Mouse (Mus musculus) heart, embryonic 13.5 days (tissue): Measurements from ENCODE around the gene Ptms. TPM values are rescaled to one million over a fixed set of nuclear protein-coding genes. Genes with fewer than 3 reads are reported as not detected.

Experiments
- ATAC-seq: fragments of 200-750 bp; cut with Nextera tagmentation; 2 replicates; pipeline ENCODE4 v1.8.0; 2017; ENCODE audit warnings: moderate TSS enrichment; ENCODE audit not compliant: insufficient number of reproducible peaks, low FRiP score, low TSS enrichment; ENCODE audit errors: extremely low read depth
- H3K27ac ChIP-seq: fragments of 300-500 bp; sonication (generic); replicated peaks from 2 replicates; pipeline ENCODE4 v1.5.1; 2015; ENCODE audit warnings: moderate library complexity, mild to moderate bottlenecking, inconsistent platforms
- H3K27me3 ChIP-seq: fragments of 300-500 bp; sonication (generic); replicated peaks from 2 replicates; pipeline ENCODE4 v1.6.1; 2015; ENCODE audit warnings: mild to moderate bottlenecking, inconsistent platforms
- H3K36me3 ChIP-seq: fragments of 300-500 bp; sonication (generic); 2 replicates; pipeline ENCODE4 v1.6.1; 2015; ENCODE audit warnings: mild to moderate bottlenecking, inconsistent platforms
- H3K4me1 ChIP-seq: fragments of 300-500 bp; sonication (generic); 2 replicates; pipeline ENCODE4 v1.6.1; 2015; ENCODE audit warnings: inconsistent platforms
- H3K4me2 ChIP-seq: fragments of 300-500 bp; sonication (generic); 2 replicates; pipeline ENCODE4 v1.6.1; 2015; ENCODE audit warnings: inconsistent platforms, mild to moderate bottlenecking, moderate library complexity
- H3K4me3 ChIP-seq: fragments of 300-500 bp; sonication (generic); 2 replicates; pipeline ENCODE4 v1.5.1; 2015; ENCODE audit warnings: moderate library complexity, mild to moderate bottlenecking, inconsistent platforms
- H3K9ac ChIP-seq: fragments of 300-500 bp; sonication (generic); 2 replicates; pipeline ENCODE4 v1.6.1; 2015; ENCODE audit warnings: inconsistent platforms, mild to moderate bottlenecking, moderate library complexity
- H3K9me3 ChIP-seq: fragments of 300-500 bp; sonication (generic); 2 replicates; pipeline ENCODE4 v1.6.1; 2016; ENCODE audit warnings: inconsistent platforms
- WGBS: fragments of 180-500 bp; shearing (Covaris S2); methylation state at CpG from one replicate; pipeline ENCODE4 v1.1.7; 2015; ENCODE audit warnings: mixed read lengths; 5-methylcytosine and 5-hydroxymethylcytosine counted together
- polyA plus RNA-seq: library from polyadenylated mRNA; unstranded; fragments of >200 nt; fragmentation: Nextera tagmentation; extraction: Ambion mirVana; gene quantifications from 2 replicates; pipeline ENCODE4 v1.2.1, GENCODE M21; 2015

Ptms gene
- polyA plus RNA-seq: 231 and 233 TPM in 2 replicates

DNA sequence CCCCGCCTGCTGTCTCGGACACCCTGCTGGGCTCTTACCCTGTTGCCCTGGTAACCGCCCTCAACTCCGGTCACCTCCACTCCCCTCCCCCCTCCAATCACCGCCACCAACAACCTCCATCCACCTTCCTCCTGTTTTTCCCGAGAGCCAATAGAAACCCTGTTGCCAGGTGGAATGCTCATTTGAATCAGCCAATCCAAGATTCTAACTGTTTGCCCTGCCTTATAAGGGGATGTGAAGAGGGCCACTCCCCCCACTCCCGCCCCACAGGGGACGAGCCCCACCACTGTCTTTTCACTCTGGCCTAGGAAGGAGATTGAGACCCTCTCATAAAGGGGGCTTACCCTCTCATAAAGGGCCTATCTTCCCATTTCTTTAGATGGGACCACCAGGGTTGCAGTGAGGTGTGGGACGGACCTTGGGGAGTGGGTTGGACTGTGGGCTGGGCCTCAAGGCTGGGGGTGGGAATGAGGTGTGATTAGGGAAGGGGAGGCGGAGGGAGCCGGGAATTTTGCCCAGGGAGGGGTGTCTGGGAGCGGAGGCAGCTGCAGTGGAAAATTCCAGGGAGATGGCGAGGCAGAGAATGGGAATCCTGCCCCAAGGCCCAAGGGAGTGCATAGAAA is at the start of gene Ptms:
Gene Ptms (minus strand): TSS at position 409 of the 623 bp plus-strand sequence.
- WGBS: 2% methylated on average over 13 of the region's 13 CpGs
- Histone ChIP-seq H3K36me3 (peaks cover 3% of the 10 kb centered on the region), H3K9me3 (no peaks in the 10 kb centered on the region), H3K4me2 (peak within 1 kb of the TSS; percentile 100), H3K9ac (peak within 1 kb of the TSS; percentile 100), H3K4me1 (peaks cover 52% of the 10 kb centered on the region), H3K27ac (peak within 1 kb of the TSS; percentile 100), H3K4me3 (peak within 1 kb of the TSS; percentile 43), H3K27me3 (no peaks in the 10 kb centered on the region)
- peak; percentile 75 for ATAC-seq

DNA sequence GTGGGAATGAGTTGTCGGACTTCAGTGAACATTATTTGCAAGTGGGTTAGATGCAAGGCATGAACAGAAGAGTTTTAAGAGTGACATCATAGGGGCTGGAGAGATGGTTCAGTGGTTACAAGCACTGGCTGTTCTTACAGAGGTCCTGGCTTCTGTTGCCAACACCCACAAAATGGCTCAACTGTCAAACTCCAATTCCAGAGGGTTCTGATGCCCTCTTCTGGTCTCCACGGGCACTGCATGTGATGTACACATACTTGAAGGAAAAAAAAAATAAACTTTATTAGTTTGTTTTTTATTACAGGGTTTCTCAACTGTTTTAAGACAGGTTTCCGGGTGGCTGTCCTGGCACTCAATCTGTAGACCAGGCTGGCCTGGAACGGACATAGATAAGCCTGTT is 47.9 kb upstream of the Ptms start:
- H3K4me2 ChIP-seq: no peak overlapping the region
- H3K36me3 ChIP-seq: peaks cover 18% of the 10 kb centered on the region
- peaks cover 19% of the 10 kb centered on the region for H3K4me1 ChIP-seq
- H3K9ac ChIP-seq: no peak overlapping the region
- no peak overlapping the region for H3K27ac ChIP-seq
- H3K27me3 ChIP-seq: peaks cover 4% of the 10 kb centered on the region; the same call in 1 of the 2 replicates
- H3K9me3 ChIP-seq: peaks cover 4% of the 10 kb centered on the region; the same call in 1 of the 2 replicates
- no peak for ATAC-seq
- no peak overlapping the region for H3K4me3 ChIP-seq
- 66% methylated on average over 4 of the region's 4 CpGs for WGBS

DNA sequence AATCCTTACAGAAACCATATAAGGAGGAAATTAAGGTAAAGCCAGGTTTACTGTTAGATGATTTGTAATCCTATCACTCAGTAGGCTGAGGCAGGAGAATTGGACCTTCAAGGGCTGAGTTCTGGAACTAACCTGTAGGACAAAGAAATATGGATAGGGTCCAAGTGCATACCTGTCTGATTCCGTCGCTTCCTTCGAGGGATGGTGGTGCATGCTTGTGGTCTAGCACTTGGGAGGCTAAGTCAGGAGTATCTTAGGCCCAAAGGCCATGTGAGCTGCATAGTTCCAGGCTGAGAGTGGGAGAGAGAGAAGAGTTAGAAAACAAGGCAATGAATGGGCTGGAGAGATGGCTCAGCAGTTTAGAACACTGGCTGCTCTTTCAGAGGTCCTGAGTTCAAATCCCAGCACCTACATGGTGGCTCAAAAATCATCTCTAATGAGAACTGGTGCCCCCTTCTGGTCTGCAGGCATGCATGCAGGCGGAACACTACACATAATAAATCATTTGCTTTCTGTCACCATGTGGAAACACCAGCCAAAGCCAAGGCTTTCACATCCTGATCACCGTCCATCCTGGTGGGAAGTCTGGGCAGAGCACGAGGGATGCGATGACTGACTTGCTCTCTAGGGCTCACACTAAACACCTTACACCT is 46.7 kb upstream of the Ptms start:
- peaks cover 4% of the 10 kb centered on the region; the same call in 1 of the 2 replicates for H3K9me3 ChIP-seq
- H3K36me3 ChIP-seq: peaks cover 29% of the 10 kb centered on the region
- no peak for ATAC-seq
- 96% methylated on average over 7 of the region's 7 CpGs for WGBS
- H3K4me3 ChIP-seq: peak overlapping the region; percentile 83
- no peak overlapping the region for H3K27ac ChIP-seq
- H3K27me3 ChIP-seq: peaks cover 4% of the 10 kb centered on the region; the same call in 1 of the 2 replicates
- peaks cover 27% of the 10 kb centered on the region for H3K4me1 ChIP-seq
- no peak overlapping the region for H3K9ac ChIP-seq
- peak overlapping the region; percentile 84 for H3K4me2 ChIP-seq

GRCm38 (mm10) chr6:124965747-124966146 is 45.8 kb upstream of the Ptms start:
- WGBS: 9% methylated on average over 15 of the region's 15 CpGs
- peaks cover 38% of the 10 kb centered on the region for H3K36me3 ChIP-seq
- no peak for ATAC-seq

GRCm38 (mm10) chr6:124965088-124965719 is 45.3 kb upstream of the Ptms start, which contains the start of gene Cops7a:
Gene Cops7a, minus strand, starts transcription at chr6:124965538.
- peak within 1 kb of the TSS; percentile 95 for H3K9ac ChIP-seq
- H3K27ac ChIP-seq: peak within 1 kb of the TSS; percentile 93
- H3K4me1 ChIP-seq: peaks cover 27% of the 10 kb centered on the region
- peak within 1 kb of the TSS; percentile 84 for H3K4me2 ChIP-seq
- peaks cover 4% of the 10 kb centered on the region; the same call in 1 of the 2 replicates for H3K9me3 ChIP-seq
- peak; percentile 91 for ATAC-seq
- peaks cover 43% of the 10 kb centered on the region for H3K36me3 ChIP-seq
- H3K27me3 ChIP-seq: no peaks in the 10 kb centered on the region; the same call in 1 of the 2 replicates
- H3K4me3 ChIP-seq: peak within 1 kb of the TSS; percentile 83
- under 1% methylated on average over 68 of the region's 68 CpGs for WGBS

More at GRCm38 (mm10) chr6:124965747-124966146, 45.8 kb upstream of the Ptms start:
- H3K27me3 ChIP-seq: peaks cover 4% of the 10 kb centered on the region; the same call in 1 of the 2 replicates
- peak overlapping the region; percentile 95 for H3K9ac ChIP-seq
- peak overlapping the region; percentile 93 for H3K27ac ChIP-seq
- H3K4me1 ChIP-seq: peaks cover 27% of the 10 kb centered on the region
- H3K4me2 ChIP-seq: peak overlapping the region; percentile 84
- H3K9me3 ChIP-seq: peaks cover 4% of the 10 kb centered on the region; the same call in 1 of the 2 replicates
- peak overlapping the region; percentile 83 for H3K4me3 ChIP-seq

DNA sequence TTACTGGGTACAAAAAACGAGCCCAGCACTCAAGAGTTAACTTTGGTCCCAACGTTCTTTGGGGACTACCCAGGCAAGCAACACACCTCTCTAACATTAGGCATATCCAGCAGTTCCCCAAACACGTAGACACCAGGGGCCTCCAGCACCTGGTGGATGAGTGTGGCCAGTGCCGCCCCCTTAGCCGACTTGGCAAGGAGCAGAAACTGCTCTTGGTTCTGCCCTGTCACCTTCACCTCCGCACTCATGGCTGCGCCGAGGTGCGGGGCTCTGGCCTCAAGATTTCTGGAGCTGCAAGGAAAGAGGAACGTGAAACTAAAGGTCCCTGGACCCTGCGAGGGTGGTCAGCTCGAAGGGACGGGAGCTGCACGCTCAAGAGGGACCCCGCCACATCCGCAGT is 44.7 kb upstream of the Ptms start:
- peak overlapping the region; percentile 84 for H3K4me2 ChIP-seq
- 0 out of 2 replicates have a peak, but pooled peaks have one; percentile 3 for ATAC-seq
- H3K36me3 ChIP-seq: peaks cover 49% of the 10 kb centered on the region
- H3K4me3 ChIP-seq: peak overlapping the region; percentile 83
- peaks cover 4% of the 10 kb centered on the region; the same call in 1 of the 2 replicates for H3K9me3 ChIP-seq
- no peaks in the 10 kb centered on the region for H3K27me3 ChIP-seq
- WGBS: 32% methylated on average over 16 of the region's 16 CpGs
- H3K4me1 ChIP-seq: peaks cover 27% of the 10 kb centered on the region
- H3K27ac ChIP-seq: peak overlapping the region; percentile 93
- peak overlapping the region; percentile 95 for H3K9ac ChIP-seq

DNA sequence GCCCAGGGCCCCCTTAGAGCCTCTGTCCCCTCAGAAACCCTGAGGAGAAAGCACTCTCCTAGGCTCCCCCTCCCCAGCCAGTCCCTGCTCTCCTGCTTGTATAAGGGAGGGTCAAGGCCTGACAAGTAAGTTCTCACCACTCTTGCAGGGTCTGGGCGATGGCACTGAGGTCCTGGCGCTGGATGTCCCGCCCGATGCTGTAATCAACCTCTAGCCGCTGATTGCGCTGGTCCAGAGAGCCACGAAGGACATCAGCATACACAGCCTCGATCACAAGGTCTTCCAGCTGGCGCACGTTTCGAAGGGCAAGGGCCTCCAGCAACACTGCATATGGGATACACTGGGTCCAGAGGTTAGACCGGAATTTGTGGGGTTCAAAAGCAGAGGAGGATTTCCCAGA is 41.1 kb upstream of the Ptms start:
- Histone ChIP-seq H3K27ac (no peak overlapping the region), H3K4me2 (no peak overlapping the region), H3K27me3 (no peaks in the 10 kb centered on the region), H3K36me3 (peaks cover 71% of the 10 kb centered on the region), H3K9me3 (no peaks in the 10 kb centered on the region), H3K4me3 (no peak overlapping the region), H3K4me1 (peaks cover 20% of the 10 kb centered on the region), H3K9ac (no peak overlapping the region)
- 90% methylated on average over 12 of the region's 12 CpGs for WGBS
- no peak for ATAC-seq

DNA sequence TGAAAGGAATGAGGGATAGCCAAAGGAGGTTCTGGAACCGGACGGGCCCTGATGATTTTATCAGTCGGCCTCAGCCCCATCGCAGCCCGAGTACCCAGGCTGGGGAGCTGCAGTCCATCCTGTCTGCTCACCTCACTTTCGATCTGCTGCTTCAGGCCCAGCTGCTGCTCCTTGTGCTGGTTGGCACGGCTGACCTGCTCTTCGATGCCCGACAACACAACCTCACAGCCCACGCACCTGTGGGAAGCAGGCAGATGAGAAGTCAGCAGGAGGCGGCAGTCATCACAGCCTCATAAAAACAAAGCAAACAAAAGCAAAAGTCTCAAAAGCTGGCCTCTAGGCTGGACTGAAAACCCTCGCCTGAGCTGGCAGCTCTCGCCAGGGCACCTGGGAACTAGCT is 40.1 kb upstream of the Ptms start:
- no peaks in the 10 kb centered on the region for H3K9me3 ChIP-seq
- no peak for ATAC-seq
- no peak overlapping the region for H3K27ac ChIP-seq
- H3K9ac ChIP-seq: no peak overlapping the region
- 89% methylated on average over 13 of the region's 13 CpGs for WGBS
- no peaks in the 10 kb centered on the region for H3K27me3 ChIP-seq
- H3K36me3 ChIP-seq: peaks cover 81% of the 10 kb centered on the region
- peaks cover 18% of the 10 kb centered on the region for H3K4me1 ChIP-seq
- H3K4me2 ChIP-seq: no peak overlapping the region
- H3K4me3 ChIP-seq: no peak overlapping the region

- Histone ChIP-seq H3K27me3 (no peaks in the 10 kb centered on the region), H3K36me3 (peaks cover 86% of the 10 kb centered on the region), H3K4me1 (peaks cover 9% of the 10 kb centered on the region), H3K9ac (no peak overlapping the region), H3K27ac (no peak overlapping the region), H3K9me3 (no peaks in the 10 kb centered on the region), H3K4me2 (no peak overlapping the region), H3K4me3 (no peak overlapping the region)
- 87% methylated on average over 3 of the region's 3 CpGs for WGBS
- no peak for ATAC-seq
These were observed 38.2 kb upstream of the Ptms start for GRCm38 (mm10) chr6:124958127-124958526.

GRCm38 (mm10) chr6:124955212-124955611 is 35.3 kb upstream of the Ptms start:
- ATAC-seq: no peak
- Histone ChIP-seq H3K4me2 (no peak overlapping the region), H3K27me3 (no peaks in the 10 kb centered on the region), H3K9me3 (peaks cover 3% of the 10 kb centered on the region; the same call in 1 of the 2 replicates), H3K27ac (no peak overlapping the region), H3K4me3 (no peak overlapping the region), H3K36me3 (peaks cover 60% of the 10 kb centered on the region), H3K9ac (no peak overlapping the region), H3K4me1 (no peaks in the 10 kb centered on the region)
- 79% methylated on average over 4 of the region's 4 CpGs for WGBS
